Mouse (Mus musculus) myocyte (in vitro differentiated cells): ENCODE data around the gene Stpg2. TPM values are rescaled to one million over a fixed set of nuclear protein-coding genes. Genes with fewer than 3 reads are reported as not detected.
"Not testable (repeated sequence)": the region's sequence is repeated elsewhere in the genome, so short reads cannot be mapped to it uniquely, and the experiment has no call there.

Source experiments
- H3K27me3 ChIP-seq: one replicate; pipeline ENCODE4 v1.6.1; 2011; ENCODE audit not compliant: control insufficient read depth, insufficient read depth, insufficient read length
- H3K36me3 ChIP-seq: one replicate; pipeline ENCODE4 v1.6.1; 2011; ENCODE audit not compliant: control insufficient read depth, insufficient read depth
- H3K4me2 ChIP-seq: one replicate; pipeline ENCODE4 v1.6.1; 2011; ENCODE audit warnings: low read depth, control low read depth
- H3K4me3 ChIP-seq: one replicate; pipeline ENCODE4 v1.5.1; 2011; ENCODE audit warnings: mild to moderate bottlenecking, control low read depth, moderate library complexity
- H3K79me2 ChIP-seq: one replicate; pipeline ENCODE4 v1.6.1; 2011; ENCODE audit not compliant: control insufficient read depth, insufficient read depth
- H3ac ChIP-seq: one replicate; pipeline ENCODE4 v1.6.1; 2011; ENCODE audit not compliant: control insufficient read depth, insufficient read length
- CEBPB ChIP-seq: IDR thresholded peaks from 2 replicates; pipeline ENCODE4 v1.6.1; 2011; ENCODE audit warnings: mild to moderate bottlenecking, moderate library complexity; ENCODE audit not compliant: poor library complexity, insufficient read depth, severe bottlenecking
- E2F4 ChIP-seq: IDR thresholded peaks from one replicate; pipeline ENCODE4 v1.6.1; 2011; ENCODE audit warnings: mild to moderate bottlenecking, control low read depth, moderate library complexity; ENCODE audit not compliant: insufficient read depth
- MAX ChIP-seq: IDR thresholded peaks from one replicate; pipeline ENCODE4 v1.6.1; 2011; ENCODE audit warnings: low read depth, mild to moderate bottlenecking, control low read depth
- MYOD1 ChIP-seq, 3 experiments: IDR thresholded peaks; one replicate each; pipeline ENCODE4 v1.6.1; 2011; ENCODE audit warnings: control low read depth in 2 of 3, low read depth in 2 of 3, mild to moderate bottlenecking in 2 of 3, moderate library complexity in 1 of 3; ENCODE audit not compliant: insufficient read length in 2 of 3, control insufficient read depth in 1 of 3
- MYOG ChIP-seq, 3 experiments: IDR thresholded peaks; one replicate each; pipeline ENCODE4 v1.6.1; 2011; ENCODE audit warnings: control low read depth in 2 of 3, low read depth in 2 of 3, mild to moderate bottlenecking in 2 of 3; ENCODE audit not compliant: insufficient read length in 2 of 3, control insufficient read depth in 1 of 3, insufficient read depth in 1 of 3
- POLR2A ChIP-seq: IDR thresholded peaks from one replicate; pipeline ENCODE4 v1.6.1; 2011; ENCODE audit warnings: low read depth, mild to moderate bottlenecking, control low read depth, moderate library complexity; ENCODE audit not compliant: insufficient read length
- POLR2AphosphoS2 ChIP-seq: IDR thresholded peaks from one replicate; pipeline ENCODE4 v1.6.1; 2011; ENCODE audit warnings: low read depth, control low read depth; ENCODE audit not compliant: insufficient read length
- REST ChIP-seq: IDR thresholded peaks from one replicate; pipeline ENCODE4 v1.6.1; 2011; ENCODE audit warnings: mild to moderate bottlenecking, control low read depth, moderate library complexity; ENCODE audit not compliant: insufficient read depth, insufficient read length
- SRF ChIP-seq: IDR thresholded peaks from one replicate; pipeline ENCODE4 v1.6.1; 2011; ENCODE audit warnings: low read depth; ENCODE audit not compliant: control insufficient read depth, insufficient read length
- TCF12 ChIP-seq: IDR thresholded peaks from one replicate; pipeline ENCODE4 v1.6.1; 2011; ENCODE audit warnings: mild to moderate bottlenecking, control low read depth; ENCODE audit not compliant: poor library complexity, insufficient read depth, severe bottlenecking
- TCF3 ChIP-seq: IDR thresholded peaks from one replicate; pipeline ENCODE4 v1.6.1; 2011; ENCODE audit warnings: low read depth, control low read depth; ENCODE audit not compliant: insufficient read length
- USF1 ChIP-seq: IDR thresholded peaks from one replicate; pipeline ENCODE4 v1.6.1; 2011; ENCODE audit warnings: low read depth, mild to moderate bottlenecking, control low read depth, moderate library complexity
- polyA plus RNA-seq: library from polyadenylated mRNA; unstranded; fragments of >200 nt; fragmentation: generic; extraction: Trizol; gene quantifications from one replicate; pipeline ENCODE4 v1.2.1, GENCODE M21; 2012; ENCODE audit warnings: missing spikeins

Gene Stpg2
- polyA plus RNA-seq, 1 experiment = not detected

- TF ChIP-seq MYOG (IDR thresholded peaks at IDR 0.05; ENCODE audit: control insufficient read depth in 1 of 3, insufficient read depth in 1 of 3, insufficient read length in 2 of 3, low read depth in 2 of 3) (no peak), TCF12 (no peak), CEBPB (no peak), MAX (no peak), TCF3 (no peak), E2F4 (no peak)
These were observed 456.7 kb downstream of the Stpg2 start for GRCm38 (mm10) chr3:139662241-139662640.

GRCm38 (mm10) chr3:139663712-139664245 is 458.3 kb downstream of the Stpg2 start:
- no peak overlapping the region for H3K4me2 ChIP-seq
- TF ChIP-seq TCF3 (no peak), REST (no peak), POLR2A (no peak), MYOD1 (IDR thresholded peaks at IDR 0.05; ENCODE audit: control insufficient read depth in 1 of 3, insufficient read length in 2 of 3, low read depth in 2 of 3) (no peak), E2F4 (no peak), SRF (no peak), TCF12 (no peak), MYOG (IDR thresholded peaks at IDR 0.05; ENCODE audit: control insufficient read depth in 1 of 3, insufficient read depth in 1 of 3, insufficient read length in 2 of 3, low read depth in 2 of 3) (no peak), POLR2AphosphoS2 (no peak), USF1 (no peak), MAX (no peak), CEBPB (no peak)
- H3ac ChIP-seq = no peak overlapping the region
- no peaks in the 10 kb centered on the region for H3K79me2 ChIP-seq
- no peaks in the 10 kb centered on the region for H3K27me3 ChIP-seq
- H3K36me3 ChIP-seq = no peaks in the 10 kb centered on the region
- H3K4me3 ChIP-seq = no peak overlapping the region

More at GRCm38 (mm10) chr3:139662241-139662640, 456.7 kb downstream of the Stpg2 start:
- Histone ChIP-seq H3ac (no peak overlapping the region), H3K79me2 (no peaks in the 10 kb centered on the region), H3K4me2 (no peak overlapping the region), H3K36me3 (no peaks in the 10 kb centered on the region), H3K4me3 (no peak overlapping the region), H3K27me3 (no peaks in the 10 kb centered on the region)

GRCm38 (mm10) chr3:139665047-139665446 is 459.6 kb downstream of the Stpg2 start:
- TF ChIP-seq MYOG (IDR thresholded peaks at IDR 0.05; ENCODE audit: control insufficient read depth in 1 of 3, insufficient read depth in 1 of 3, insufficient read length in 2 of 3, low read depth in 2 of 3) (no peak), E2F4 (no peak), REST (no peak), MYOD1 (IDR thresholded peaks at IDR 0.05; ENCODE audit: control insufficient read depth in 1 of 3, insufficient read length in 2 of 3, low read depth in 2 of 3) (no peak), MAX (no peak), USF1 (no peak), SRF (no peak), POLR2AphosphoS2 (no peak), POLR2A (no peak)
- no peak overlapping the region for H3K4me3 ChIP-seq
- no peaks in the 10 kb centered on the region for H3K36me3 ChIP-seq

GRCm38 (mm10) chr3:139676192-139676591 is 470.7 kb downstream of the Stpg2 start:
- no peaks in the 10 kb centered on the region for H3K36me3 ChIP-seq
- H3K4me2 ChIP-seq = no peak overlapping the region
- no peaks in the 10 kb centered on the region for H3K27me3 ChIP-seq
- no peaks in the 10 kb centered on the region for H3K79me2 ChIP-seq
- H3ac ChIP-seq = no peak overlapping the region
- H3K4me3 ChIP-seq = no peak overlapping the region
- TF ChIP-seq TCF3 = no peak
- no peak for TF ChIP-seq POLR2A
- no peak for TF ChIP-seq MAX
- TF ChIP-seq SRF = no peak
- TF ChIP-seq MYOD1 (IDR thresholded peaks at IDR 0.05; ENCODE audit: control insufficient read depth in 1 of 3, insufficient read length in 2 of 3, low read depth in 2 of 3) = no peak
- no peak for TF ChIP-seq MYOG (IDR thresholded peaks at IDR 0.05; ENCODE audit: control insufficient read depth in 1 of 3, insufficient read depth in 1 of 3, insufficient read length in 2 of 3, low read depth in 2 of 3)

More at GRCm38 (mm10) chr3:139665047-139665446, 459.6 kb downstream of the Stpg2 start:
- H3K27me3 ChIP-seq = no peaks in the 10 kb centered on the region
- no peak overlapping the region for H3K4me2 ChIP-seq
- H3ac ChIP-seq = no peak overlapping the region
- no peaks in the 10 kb centered on the region for H3K79me2 ChIP-seq

- no peaks in the 10 kb centered on the region for H3K27me3 ChIP-seq
- H3K36me3 ChIP-seq = no peaks in the 10 kb centered on the region
- H3K4me3 ChIP-seq = no peak overlapping the region
- no peak overlapping the region for H3K4me2 ChIP-seq
- TF ChIP-seq MYOD1 (IDR thresholded peaks at IDR 0.05; ENCODE audit: control insufficient read depth in 1 of 3, insufficient read length in 2 of 3, low read depth in 2 of 3) (no peak), MYOG (IDR thresholded peaks at IDR 0.05; ENCODE audit: control insufficient read depth in 1 of 3, insufficient read depth in 1 of 3, insufficient read length in 2 of 3, low read depth in 2 of 3) (no peak), TCF3 (no peak), MAX (no peak), POLR2AphosphoS2 (no peak), TCF12 (no peak), POLR2A (no peak), REST (no peak), E2F4 (no peak), USF1 (no peak), CEBPB (no peak), SRF (no peak)
- H3ac ChIP-seq = no peak overlapping the region
- no peaks in the 10 kb centered on the region for H3K79me2 ChIP-seq
These were observed 471.2 kb downstream of the Stpg2 start for GRCm38 (mm10) chr3:139676723-139677122.

GRCm38 (mm10) chr3:139704238-139704637 is 498.7 kb downstream of the Stpg2 start:
- H3K79me2 ChIP-seq = not testable (repeated sequence)

GRCm38 (mm10) chr3:139707396-139707795 is 501.9 kb downstream of the Stpg2 start:
- not testable (repeated sequence) for H3ac ChIP-seq, H3K27me3 ChIP-seq

More at GRCm38 (mm10) chr3:139704238-139704637, 498.7 kb downstream of the Stpg2 start:
- not testable (repeated sequence) for H3ac ChIP-seq, H3K4me3 ChIP-seq, H3K27me3 ChIP-seq, H3K36me3 ChIP-seq, H3K4me2 ChIP-seq

More at GRCm38 (mm10) chr3:139707396-139707795, 501.9 kb downstream of the Stpg2 start:
- not testable (repeated sequence) for H3K4me2 ChIP-seq, H3K79me2 ChIP-seq, H3K36me3 ChIP-seq, H3K4me3 ChIP-seq
